Mouse (Mus musculus) liver, embryonic 14 days (tissue): Measurements from ENCODE around the gene Lyl1. TPM values are rescaled to one million over a fixed set of nuclear protein-coding genes. Genes with fewer than 3 reads are reported as not detected.

Experiments used
- polyA plus RNA-seq: library from polyadenylated mRNA; depleted of rRNA; stranded (reverse); fragments of >200 nt; gene quantifications from 2 replicates; pipeline ENCODE4 v1.2.3, GENCODE M21; 2012; rRNA removed

The Lyl1 gene
- polyA plus RNA-seq: 38.3 and 41.4 TPM in 2 replicates

DNA sequence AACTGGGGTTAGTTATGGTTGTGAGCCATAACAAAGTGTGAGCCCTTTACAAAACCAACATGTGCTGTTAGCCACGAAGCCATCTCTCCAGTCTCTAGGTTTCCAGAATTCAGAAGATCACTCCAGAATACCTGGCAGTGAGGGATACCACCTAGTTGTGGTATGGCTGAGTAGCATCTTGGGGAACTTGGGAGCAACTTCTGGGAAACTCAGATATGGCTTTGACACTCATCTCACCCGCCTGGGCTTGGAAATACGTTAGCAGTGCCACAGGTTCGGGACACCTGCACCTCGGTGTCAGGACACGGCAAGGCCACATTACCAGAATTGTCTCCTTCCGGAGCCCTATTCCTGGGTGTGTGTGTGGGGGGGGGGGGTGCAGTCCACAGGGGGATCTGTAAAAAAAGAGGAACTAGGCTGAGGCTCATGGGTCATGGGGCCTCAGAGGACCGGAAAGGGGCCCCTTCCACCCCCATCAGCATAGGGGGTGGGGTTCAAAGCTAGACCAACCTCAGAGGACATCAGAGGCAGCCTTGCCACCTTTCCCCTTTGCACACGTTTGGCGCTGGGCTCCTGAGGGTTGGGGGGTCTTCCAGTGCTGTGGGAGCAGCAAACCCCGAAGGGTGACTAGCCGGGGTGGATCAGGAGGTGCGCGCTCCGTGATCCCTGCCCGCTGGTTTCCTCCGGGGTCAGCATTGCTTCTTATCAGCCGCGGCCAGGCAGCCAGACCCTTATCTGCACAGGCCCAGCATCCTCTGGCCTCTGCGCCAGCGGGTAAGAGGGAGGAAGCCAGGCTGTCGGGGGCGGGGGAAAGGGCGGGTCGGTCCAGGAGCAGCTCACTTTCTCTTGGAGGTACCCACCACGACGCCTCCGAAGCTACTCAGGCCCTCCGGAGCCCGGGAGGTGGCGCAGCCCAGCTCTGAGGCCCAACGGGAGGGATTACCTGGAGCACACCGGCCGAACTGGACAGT lies at the start of gene Lyl1:
Gene Lyl1, plus strand, starts transcription at position 517 of the 971 bp plus-strand sequence.

DNA sequence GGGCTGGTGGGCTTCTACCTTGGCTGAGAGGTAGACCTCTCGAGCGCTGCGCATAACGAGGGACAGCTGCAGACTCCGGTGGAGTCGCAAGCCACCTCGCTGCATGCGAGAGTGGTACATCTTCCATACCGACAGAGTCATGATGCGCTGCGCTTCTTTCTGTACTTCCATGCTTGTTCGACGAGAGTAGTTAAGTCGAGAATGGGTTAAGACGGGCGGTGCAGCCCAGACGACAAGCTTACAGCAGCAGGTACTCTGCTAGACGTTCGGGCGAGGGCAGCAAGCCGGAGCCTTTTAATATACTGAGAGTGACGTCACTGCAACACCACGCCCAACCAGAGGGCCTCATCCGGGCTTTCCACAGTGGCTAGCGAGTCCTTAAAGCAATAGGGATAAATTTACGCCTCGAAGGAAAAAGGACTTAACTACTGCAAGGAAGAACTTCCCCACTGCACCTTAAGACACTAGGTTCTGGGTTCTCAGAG lies 38.6 kb upstream of the Lyl1 start, which contains the start of gene Ier2:
Gene Ier2, minus strand, starts transcription at position 272 of the 485 bp plus-strand sequence.

DNA sequence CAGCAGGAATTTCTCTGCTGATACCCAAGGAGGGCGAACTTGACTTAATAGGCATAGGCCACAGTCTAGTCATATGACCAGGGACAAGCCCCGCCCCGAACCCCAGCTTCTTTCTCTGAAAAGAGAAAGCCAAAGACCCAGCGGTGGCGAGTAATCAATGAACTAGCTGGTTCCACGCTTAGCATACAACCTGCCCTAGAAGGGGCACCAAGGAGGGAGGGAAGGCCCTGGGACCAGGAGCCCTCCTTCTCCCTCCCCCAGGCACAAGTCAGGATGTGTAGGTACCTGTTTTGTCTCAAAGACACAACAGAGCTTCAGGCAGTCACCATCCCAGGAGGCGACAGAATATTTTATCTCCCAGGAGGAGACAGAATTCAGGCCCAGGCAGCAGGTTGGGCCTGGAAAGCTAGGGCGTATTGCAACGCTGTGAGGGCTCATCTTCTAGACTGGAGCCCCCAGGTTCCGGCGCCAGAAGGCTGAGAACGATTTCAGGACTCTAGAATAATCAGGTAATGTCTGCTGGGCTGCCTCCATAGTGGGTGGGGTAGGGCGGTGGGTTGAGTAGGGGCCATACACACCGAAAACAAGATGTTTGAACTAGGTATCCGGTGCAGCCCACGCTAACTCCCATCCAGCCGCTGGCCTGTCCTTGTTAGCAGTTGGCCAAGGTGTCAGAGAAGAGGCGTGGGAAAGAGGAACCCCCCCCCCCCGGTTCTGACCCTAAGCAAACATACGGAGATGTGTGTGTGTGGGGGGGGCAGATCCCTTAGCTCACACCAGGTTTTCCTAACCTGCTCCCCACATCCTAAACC lies 14.9 kb upstream of the Lyl1 start, which contains the start of gene Trmt1:
Gene Trmt1, plus strand, starts transcription at position 117 of the 812 bp plus-strand sequence.

GRCm38 (mm10) chr8:84687705-84688100 lies 13.6 kb upstream of the Lyl1 start, which contains the start of gene Nacc1:
Gene Nacc1, minus strand, starts transcription at chr8:84687862.

DNA sequence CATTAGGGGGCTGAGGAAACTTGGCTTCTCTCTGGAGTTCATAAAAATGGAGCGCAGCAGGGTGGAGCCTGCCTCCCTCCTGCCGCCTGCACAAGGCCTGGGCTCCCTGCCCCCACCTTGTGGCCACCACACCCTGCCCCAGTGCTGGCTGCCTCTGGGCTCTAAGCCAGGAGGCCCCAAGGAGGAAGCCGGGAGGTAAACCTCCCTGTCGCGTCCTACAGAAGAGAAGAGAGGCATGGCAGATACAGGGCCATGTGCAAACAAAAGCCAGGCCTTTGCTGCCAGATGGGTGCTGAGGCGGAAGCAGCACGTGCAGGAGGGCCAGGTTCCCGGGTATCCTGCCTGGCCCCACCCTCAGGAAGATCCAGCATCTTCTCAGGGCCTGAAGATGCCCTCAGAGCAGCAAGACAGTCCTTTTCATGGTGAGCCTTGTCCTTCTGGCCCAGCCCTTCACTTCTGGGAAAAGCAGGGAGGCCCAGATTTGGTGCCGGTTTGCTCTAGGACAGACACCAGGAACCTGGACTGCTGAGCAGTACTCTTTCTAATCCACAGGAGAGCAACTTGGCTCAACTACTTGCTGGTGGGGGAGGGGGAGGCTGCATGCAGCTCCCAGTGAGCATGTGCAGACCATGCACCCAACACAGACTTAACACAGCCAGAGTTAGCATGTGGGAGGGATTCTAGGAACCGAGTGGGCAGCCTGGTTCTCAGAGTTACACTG lies 21.8 kb downstream of the Lyl1 start, which contains the start of gene G430095P16Rik:
Gene G430095P16Rik, plus strand, starts transcription at position 158 of the 721 bp plus-strand sequence.

Other genes starting within 250 kb of the Lyl1 start
- gene Ier2, start 38.6 kb upstream of the Lyl1 start, polyA plus RNA-seq: 5.7 and 8.2 TPM in 2 replicates
- gene Trmt1, start 15.2 kb upstream of the Lyl1 start, polyA plus RNA-seq: 33.2 and 38.8 TPM in 2 replicates
- 16.6 and 18.7 TPM in 2 replicates for gene Nacc1, start 13.6 kb upstream of the Lyl1 start, polyA plus RNA-seq
- 9.3 and 9.7 TPM in 2 replicates for gene G430095P16Rik, start 21.6 kb downstream of the Lyl1 start, polyA plus RNA-seq
- 1.2 and 1.3 TPM in 2 replicates for gene Nfix, start 98.9 kb downstream of the Lyl1 start, polyA plus RNA-seq
- 2.0 and 2.1 TPM in 2 replicates for gene Dand5, start 121.4 kb downstream of the Lyl1 start, polyA plus RNA-seq
- 29.9 and 31.7 TPM in 2 replicates for gene Gadd45gip1, start 130.1 kb downstream of the Lyl1 start, polyA plus RNA-seq
- gene Rad23a, start 139.2 kb downstream of the Lyl1 start, polyA plus RNA-seq: 116 and 127 TPM in 2 replicates
- 310 and 322 TPM in 2 replicates for gene Calr, start 145.5 kb downstream of the Lyl1 start, polyA plus RNA-seq
- gene Farsa, start 155.5 kb downstream of the Lyl1 start, polyA plus RNA-seq: 50.9 and 57.3 TPM in 2 replicates
- gene Syce2, start 170.7 kb downstream of the Lyl1 start, polyA plus RNA-seq: 30.4 and 31.4 TPM in 2 replicates
- 29.5 and 35.0 TPM in 2 replicates for gene Gcdh, start 192.5 kb downstream of the Lyl1 start, polyA plus RNA-seq
- gene Klf1, start 200.5 kb downstream of the Lyl1 start, polyA plus RNA-seq: 177 and 217 TPM in 2 replicates
- gene Dnase2a, start 207.1 kb downstream of the Lyl1 start, polyA plus RNA-seq: 8.3 and 10.6 TPM in 2 replicates
- 0.03 and 0.05 TPM in 2 replicates for gene Mast1, start 235.9 kb downstream of the Lyl1 start, polyA plus RNA-seq
- not detected in 2 replicates for gene Rtbdn, start 245.5 kb downstream of the Lyl1 start, polyA plus RNA-seq